Mouse (Mus musculus): ENCODE results near the gene Ubox5.

DNA sequence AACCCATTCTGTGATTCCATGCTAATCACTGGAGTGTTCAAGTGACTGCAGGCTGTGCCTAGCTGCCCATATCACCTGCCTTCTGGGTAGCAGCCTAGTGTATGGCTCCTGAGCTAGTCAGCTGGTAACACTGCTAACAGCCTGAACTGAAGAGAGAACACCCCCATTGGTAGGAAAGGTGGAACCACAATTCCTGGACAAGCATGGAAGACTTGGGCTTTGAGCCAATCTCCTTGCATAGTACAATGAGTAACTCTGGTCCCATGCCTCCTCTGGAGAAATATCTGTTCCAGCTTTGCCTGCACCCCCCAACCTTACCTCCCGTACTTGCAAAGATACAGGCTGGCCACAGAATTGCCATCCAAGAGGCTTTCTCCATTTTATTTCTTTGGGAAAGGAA is 2.6 kb upstream of the Ubox5 start:
- TF ChIP-seq CTCF (conservative IDR thresholded peaks at IDR 0.05; ENCODE audit: low read length) = no peak
- no peak for TF ChIP-seq NANOG (IDR thresholded peaks at IDR 0.05; ENCODE audit: borderline replicate concordance, low read length)

All from E14TG2a.4 (cell line).